Mouse (Mus musculus): Measurements from ENCODE around the gene Olfr1513.
"Not testable (repeated sequence)": the region's sequence is repeated elsewhere in the genome, so short reads cannot be mapped to it uniquely, and the experiment has no call there.

Gene Olfr1513

DNA sequence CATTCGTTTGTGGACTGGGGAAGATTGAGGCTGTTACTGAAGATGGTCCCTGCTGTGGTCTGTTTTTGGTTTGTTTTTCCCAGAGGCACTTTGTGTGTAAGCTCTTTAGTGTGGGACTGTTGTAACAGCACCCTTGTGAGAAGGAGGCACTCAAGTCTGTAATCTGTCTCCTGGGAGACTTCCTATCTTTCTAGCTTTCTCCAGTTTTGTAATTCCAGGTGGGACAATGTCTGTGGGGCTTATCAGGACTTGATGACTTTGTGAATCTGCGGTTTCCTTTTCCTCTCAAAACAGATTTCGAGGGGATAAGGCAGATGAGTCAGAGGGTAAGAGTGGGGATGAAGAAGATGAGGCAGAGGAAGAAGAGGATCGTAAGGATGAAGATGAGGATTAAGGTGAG, at the start of gene Olfr1513:
Olfr1513 (minus strand) TSS at position 101 of the 400 bp plus-strand sequence.
- DNase-seq (ENCODE audit: low read depth, low spot score), result no peak

DNA sequence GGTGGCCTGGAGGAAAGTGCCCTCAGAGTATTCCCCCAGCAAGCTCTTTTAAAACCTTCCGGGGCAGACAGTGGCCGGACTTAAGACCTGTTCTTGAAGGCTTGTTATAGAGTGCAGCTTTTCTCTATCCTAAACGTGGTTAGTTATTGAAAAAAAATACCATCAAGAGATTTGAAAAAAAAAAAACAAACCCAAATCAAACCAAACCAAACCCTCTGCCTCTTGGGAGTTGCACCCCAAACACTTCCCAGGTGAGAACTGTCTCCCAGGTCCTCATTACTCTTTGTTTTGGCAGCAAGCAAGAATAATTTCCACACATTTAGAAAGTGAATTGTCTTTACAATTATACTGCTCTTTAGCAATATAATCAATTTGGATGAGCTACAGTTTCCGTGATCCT, 41.1 kb upstream of the Olfr1513 start, which contains the start of gene Olfr1511:
Olfr1511 (minus strand) TSS at position 101 of the 400 bp plus-strand sequence.
- no peak for DNase-seq (ENCODE audit: low read depth, low spot score)

DNA sequence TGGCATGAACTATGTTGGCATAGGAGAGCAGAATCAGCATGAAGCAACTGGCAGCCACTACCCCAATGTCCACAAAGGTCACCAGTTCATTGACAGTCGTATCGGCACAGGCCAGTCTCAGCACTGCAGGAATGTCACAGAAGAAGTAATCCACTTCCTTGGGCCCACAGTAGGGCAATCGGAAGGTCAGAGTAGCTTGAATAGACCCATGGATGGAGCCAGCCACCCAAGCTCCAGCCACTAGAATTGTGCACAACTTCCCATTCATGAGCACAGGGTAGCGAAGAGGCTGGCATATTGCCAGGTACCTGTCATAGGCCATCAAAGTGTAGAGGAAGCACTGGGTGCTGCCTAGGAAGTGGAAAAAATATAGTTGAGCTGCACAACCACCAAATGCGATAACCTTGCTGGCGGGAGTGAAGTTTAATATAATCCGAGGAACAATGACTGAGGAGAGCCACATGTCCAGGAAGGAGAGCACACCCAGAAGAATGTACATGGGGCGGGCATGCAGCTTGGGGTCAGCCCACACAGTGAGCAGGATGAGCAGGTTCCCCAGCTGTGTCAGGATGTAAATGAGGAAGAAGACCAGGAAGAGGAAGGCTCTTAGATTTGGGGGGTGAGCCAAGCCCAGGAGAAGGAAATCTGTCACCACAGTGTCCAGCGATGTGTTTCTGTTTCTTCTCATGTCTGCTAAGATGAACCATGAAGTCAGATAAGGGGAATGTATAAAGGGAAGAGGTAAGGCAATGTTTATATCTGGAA, 34.1 kb upstream of the Olfr1513 start:
- DNase-seq (ENCODE audit: low read depth, low spot score), result not testable (repeated sequence)

DNA sequence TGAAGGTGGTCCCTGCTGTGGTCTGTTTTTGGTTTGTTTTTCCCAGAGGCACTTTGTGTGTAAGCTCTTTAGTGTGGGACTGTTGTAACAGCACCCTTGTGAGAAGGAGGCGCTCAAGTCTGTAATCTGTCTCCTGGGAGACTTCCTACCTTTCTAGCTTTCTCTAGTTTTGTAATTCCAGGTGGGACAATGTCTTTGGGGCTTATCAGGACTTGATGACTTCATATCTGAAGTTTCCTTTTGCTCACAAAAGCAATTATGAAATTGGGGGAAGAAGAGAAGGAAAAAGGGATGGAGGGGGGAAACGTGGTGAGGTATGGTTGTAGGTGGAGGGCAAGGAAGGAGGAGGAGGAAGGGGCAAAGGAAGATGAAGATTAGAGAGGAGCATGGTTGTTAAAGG, 22.9 kb upstream of the Olfr1513 start, which contains the start of gene Olfr1512:
Olfr1512 (minus strand) TSS at position 101 of the 400 bp plus-strand sequence.
- DNase-seq (ENCODE audit: low read depth, low spot score), result no peak

DNA sequence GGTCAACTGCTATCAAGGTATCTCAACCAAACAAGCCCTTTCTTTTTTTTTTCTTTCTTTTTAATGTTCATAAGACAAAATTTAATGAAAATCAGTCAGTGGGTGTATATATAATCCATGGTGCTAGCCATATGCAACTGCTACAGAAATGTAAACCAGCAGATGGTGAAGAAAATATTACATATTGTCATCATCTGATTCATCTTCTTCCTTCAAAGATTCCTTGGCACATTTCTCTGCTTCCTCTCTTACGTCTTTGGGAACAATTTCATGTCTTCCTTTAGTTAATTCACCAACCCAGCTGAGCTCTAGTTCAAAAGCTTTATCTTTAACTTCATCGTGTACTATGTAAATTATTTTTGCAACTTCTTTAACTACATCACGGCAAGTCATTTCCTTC, 12.5 kb upstream of the Olfr1513 start:
- no peak for DNase-seq (ENCODE audit: low read depth, low spot score)

DNA sequence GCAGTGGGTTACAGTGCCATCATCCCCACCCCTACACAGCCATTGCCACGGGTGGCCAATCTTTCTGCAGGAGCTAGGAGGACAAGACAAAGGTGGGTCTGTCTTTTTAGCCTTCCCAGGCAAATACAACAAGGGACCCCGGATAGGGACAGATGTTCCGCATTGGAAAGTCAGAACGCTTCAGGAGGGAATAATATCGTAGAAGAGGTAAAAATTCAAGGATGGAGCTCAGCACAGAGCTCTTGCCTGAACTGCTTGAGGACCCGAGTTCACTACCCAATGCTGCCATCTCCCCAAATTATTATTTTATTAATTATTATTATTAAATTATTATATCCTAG, 16.7 kb downstream of the Olfr1513 start:
- no peak for DNase-seq (ENCODE audit: low read depth, low spot score)

DNA sequence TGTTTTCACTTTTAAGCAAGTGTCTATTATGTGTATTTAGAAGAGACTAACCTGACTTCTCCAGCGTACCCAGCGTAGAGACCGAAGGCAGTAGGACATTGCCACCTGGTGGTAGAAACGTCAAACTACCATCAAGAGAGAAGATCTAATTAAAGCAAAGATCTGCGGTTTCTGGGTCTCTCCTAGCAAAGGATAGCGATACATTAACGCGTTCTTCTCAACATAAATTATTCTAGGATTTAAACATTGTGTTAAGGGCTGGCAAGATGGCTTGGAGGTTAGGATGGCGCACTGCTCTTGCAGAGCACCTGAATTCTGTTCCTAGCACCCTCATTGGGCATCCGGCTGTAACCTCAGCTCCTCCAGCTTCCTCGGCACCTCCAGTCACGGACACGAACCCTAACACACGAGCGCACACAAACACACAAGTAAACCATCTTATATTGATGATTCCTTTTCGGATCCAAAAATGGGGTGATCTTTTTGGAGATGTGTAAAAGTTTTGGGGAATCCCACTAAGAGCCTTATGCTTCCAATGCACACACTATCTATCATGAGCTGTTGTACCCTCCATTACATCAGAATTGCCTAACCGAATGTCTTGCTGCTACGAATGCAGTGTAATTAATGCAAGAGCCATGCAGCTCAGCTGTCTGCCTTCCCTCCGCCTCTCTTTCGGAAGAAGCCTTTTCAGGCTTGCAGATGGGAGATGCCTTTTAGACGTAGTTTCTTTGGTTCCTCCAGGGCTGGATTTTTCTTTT, 17.3 kb downstream of the Olfr1513 start:
- peak; percentile 82 for DNase-seq (ENCODE audit: low read depth, low spot score)

DNA sequence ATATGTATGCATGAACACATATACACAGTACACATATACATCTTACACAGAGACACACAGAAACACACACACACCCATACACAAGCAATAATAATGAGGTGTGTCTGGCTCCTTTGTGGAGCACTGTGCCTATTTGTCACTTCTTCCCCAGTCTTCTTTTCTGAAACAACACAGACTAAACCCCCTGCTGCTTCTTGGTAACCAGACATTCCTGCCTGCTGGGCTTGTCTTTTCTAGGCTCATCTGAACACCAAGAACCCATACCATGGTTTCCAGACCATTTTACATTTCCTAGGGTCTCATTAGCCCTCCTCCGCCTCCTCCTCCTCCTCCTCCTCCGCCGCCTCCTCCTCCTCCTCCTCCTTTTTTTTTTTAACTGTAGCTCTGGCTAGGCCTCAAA, 24.0 kb downstream of the Olfr1513 start:
- peak; percentile 84 for DNase-seq (ENCODE audit: low read depth, low spot score)

DNA sequence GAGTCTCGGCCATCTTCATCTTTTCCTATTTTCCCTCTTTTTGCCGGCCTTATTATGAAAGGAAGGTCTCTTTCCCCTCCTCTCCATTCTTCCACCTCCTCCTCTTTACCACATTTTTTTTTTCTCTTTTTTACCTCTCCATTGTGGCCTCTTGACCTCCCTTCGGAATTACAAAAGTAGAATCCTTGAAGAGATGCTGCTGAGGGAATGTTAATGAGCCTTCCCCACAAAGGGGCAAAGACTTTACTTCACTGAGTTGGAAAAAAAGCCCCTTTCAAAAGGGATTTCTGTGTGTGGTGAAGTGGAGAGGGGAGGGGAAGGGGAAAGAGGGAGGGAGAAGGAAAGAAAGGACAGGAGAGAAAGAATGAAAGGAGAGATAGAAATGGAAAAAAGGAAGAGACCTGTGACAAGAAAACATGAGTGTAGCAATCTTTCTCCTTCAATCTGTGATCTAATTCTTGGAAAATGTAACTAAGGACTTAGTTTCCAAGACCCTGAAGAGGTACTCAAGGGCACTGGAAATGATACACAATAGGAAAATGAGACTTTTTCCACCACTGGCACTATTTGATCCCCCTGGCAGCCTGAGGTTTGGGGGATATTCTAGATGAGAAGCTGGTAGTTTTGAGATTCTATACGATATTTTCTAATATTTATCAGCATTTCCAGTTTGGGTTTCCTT, 25.0 kb downstream of the Olfr1513 start:
- DNase-seq (ENCODE audit: low read depth, low spot score), result peak; percentile 57

DNA sequence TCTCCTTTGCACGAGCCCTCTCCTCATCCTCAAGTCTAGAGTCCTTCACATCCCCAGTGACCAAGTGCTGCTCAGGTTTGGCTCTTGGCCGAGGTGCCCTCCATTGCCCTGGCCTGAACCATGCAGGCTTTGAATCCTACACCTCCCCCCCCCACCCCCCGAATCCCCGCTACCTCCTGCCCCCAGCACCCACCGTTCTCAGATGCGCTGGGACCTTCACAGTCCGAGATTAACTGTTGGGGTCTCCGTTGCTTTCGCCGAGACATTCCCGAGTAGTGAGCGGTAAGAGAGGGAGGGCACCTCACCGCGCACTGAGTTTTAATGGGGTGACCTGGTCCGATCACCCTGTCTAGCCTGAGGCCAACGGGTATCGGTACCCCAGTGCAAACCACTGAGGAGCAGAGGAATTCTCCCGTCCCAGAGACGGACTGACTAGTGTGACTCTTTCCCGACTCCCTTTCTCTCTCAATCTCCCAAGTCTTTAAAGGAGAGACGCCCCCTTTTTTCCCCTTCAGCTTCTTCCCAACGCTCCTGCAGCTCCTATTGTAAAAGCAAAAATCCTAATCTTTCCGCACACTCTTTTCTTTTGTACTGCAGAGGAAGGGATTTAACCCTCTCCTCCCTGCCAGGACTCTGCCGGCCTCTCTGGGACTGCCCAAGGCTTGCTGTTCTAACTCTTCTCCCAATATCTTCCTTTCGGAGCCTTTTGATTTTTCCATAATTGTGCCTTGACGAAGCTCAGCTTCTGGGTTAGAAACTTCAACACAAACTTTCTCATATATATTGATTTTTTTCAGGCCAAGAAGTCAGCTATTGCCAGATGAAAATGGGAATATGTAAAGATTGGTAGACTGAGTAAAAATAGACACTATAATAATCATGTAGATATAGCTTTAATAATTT, 28.0 kb downstream of the Olfr1513 start, which contains the start of gene Sall2:
Sall2 (minus strand) TSS at position 853 of the 903 bp plus-strand sequence.
- peak; percentile 54 for DNase-seq (ENCODE audit: low read depth, low spot score)

DNA sequence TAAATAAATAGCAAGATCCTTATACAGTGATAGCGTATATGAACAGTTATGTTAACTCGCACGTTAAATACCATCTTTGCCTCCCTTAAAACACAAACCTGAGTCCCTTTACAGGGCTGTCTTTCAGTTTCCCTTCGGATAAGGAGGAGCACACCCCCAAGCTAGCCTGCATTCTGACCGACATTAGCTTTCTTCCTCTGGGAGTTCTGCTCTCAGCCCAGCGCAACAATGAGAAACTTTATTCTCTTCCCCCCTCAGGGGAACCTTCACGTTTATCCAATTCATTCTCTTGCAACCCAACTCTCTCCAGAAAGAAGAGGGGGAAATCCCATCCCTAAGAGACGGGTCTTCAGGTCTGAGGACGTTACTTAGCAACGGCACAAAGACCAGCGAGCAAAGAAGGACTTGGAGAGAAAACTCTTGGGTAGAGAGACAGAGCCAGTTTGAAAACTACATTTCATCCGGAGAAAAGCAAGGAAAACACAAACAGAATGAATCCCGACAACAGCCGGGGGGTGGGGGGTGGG, 28.8 kb downstream of the Olfr1513 start:
- DNase-seq (ENCODE audit: low read depth, low spot score), result peak; percentile 74

DNA sequence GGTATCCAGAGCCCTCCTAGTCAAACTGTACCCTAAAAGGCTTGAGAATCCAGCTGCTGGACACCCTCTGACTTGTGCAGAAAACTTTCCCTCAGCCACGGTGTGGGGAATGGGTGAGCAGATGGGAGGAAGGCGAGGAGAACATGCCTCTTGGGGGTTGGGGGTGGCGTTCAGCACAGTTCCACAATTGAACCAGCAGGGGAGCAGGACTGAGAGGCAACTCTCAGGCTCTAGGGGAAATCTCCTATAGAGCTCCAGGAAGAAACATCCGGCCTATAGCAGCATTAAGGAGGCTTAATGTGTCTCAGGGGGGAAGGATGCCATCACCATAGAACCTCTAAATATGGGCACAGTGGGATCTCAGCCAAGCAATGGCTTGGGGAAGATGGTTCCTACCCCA, 30.3 kb downstream of the Olfr1513 start:
- peak; percentile 83 for DNase-seq (ENCODE audit: low read depth, low spot score)

DNA sequence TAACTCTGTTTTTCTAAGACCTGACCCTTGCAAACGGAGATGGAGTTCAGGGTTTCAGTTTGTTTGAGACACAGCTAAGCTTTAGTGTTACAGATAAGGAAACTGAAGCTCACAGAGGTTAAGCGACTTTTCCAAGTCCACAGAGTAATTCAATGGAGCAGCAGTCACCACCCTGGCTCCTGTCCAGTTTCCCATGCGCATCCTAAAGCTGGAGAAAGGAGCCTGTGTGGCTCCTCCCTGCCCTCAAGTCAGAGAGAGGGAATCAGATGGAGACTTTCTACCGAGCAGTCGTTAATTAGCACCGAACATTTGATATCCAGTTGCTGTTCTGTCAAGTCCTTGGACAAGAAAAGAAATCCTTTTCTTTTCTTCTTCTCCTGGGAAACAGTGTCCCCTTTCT, 36.8 kb downstream of the Olfr1513 start:
- DNase-seq (ENCODE audit: low read depth, low spot score), result no peak

DNA sequence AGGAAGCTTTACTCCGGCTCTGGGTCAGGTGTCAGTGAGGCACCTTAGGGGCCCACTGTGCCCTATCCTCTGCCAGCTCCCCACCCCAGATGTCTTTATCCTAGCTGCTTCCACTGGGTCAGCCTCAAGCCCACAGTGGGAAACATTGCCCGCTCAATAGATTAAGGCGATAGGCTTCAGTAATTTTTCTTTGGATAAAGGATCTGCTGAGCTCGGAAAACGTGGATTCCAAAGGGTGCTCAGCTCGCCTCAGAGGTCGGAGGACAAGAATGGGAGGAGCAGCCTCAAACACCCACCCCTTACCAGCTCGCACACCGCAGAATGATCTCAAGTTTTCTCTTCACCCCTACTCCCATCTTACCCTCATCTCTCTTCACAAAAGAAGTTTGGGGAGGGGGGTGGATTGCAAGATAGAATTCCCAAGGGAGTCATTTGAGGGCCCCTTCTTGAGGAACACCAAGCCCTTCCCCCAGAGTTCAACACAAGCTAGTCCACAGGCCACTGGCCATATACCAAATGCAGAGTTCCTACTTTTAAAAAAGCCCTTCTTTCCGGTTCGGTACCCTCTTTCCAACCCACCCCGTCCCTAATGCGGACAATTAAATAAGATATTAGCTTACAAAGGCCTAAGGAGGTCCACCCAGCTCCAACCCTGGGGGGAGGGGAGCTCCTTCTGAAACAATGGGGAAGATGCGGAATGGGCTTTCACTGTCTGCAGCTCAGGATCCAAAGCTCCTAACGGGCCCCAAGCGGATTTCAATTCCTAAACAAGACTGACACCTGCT, 39.6 kb downstream of the Olfr1513 start:
- DNase-seq (ENCODE audit: low read depth, low spot score), result peak; percentile 69

DNA sequence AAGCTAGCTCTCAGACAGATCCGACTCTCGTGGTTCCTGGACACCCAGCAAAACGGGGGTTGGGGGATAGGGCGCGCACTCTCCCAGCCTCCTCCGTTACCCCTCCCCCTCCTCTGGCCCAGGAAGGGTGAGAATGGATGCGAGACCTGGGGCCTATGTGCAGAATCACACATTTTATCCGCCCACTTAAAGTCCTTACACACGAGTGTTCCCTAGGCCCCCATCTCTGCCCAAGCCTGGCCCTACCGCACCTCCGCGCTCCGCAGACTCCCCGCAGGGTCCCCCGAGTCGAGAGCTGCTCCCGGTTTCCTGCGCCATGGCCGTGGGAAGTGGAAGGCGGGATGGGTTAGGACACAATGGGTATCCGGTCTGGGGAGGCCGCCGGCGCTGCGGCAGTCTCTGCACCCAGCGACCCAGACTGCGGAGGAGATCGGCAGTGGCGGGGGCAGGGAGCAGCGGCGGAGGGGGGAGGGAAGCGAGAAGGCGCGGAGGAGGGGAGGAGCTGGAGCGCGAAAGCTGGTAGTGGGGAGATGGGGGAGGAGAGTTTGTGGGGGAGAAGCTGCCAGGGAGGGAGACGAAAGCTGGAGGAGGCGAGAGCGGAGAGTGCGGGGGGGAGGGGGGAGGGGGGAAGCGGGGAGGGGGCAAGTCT, 40.3 kb downstream of the Olfr1513 start:
- DNase-seq (ENCODE audit: low read depth, low spot score), result peak; percentile 83

DNA sequence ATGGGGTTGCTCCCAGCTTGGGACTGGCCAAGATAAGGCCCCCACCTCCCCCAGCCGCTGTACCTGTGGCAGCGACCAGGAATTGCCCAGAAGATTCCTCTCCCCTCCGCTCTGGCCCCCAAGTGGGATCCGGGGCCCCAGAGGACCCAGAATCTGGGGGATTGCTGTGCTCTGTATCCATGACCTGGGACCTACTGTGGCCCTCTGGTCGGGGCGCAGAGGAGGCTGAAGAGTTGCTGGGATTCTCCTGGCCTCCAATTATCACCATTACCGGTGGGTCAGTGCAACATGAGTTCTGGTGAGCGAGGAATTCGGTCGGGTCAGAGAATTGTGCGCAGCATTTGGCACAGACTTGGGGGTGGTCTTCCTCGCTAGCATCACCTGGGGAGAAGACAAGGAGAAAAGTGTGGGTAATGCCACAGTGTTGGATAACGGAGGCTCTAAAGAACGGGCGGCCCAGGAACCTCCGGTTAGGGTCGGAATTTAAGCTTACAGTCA, 40.9 kb downstream of the Olfr1513 start:
- no peak for DNase-seq (ENCODE audit: low read depth, low spot score)

DNA sequence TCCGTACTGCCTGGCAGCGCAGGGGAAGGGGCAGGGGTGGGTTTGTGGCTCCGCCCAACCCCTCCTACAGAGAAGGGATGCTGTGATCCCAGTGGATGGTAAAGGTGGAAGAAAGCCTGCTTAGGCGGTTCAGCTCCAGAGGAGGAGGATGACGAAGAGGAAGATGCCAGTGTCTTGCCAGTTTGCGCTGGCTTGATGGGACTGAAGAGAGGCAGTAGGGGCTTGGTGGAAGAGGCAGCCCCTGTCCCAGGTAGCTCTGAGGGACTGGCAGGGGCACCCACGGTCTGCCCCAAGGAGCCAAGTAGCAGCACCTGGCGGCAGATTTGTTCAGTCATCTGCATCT, 41.4 kb downstream of the Olfr1513 start:
- DNase-seq (ENCODE audit: low read depth, low spot score), result peak; percentile 33

DNA sequence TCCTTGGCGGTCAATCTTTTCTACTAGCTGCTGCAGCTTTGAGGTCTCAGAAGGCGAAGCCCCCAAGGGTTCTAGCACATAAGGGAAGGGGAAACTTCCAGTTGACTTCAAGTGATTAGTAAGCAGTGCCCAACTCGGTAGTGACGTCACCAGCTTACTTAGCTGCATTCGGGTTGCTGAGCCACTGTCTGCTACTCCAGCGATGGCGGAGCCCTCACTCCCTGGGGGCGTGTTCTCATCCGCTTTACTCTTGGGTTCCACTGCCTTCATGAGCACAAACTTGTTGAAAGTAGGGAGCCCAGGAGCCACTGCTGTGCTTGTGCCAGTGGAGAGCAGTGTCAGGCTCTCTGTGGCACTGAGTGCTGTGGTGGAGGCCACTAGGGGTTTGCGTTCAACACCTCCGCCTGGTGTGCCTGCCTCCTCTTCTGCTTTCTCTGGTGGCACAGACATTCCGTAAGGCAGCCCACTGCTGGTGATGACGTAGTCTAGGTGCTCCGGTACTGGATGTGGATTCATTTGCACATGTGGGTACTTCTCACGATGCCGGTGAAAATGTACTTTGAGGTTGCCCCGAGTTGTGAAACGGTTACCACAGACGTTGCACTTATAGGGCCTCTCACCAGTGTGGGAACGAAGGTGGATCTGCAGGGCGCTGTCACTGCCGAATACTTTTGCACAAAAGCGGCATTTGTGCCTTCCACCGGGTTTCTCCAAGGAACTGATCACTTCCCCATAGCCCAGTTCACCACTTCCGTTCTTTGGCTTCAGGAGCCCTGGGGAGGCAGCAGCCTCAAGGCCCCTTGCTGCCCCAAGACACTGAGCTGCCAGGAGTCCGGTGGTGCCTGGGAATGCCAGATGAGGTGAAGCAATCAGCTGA, 42.0 kb downstream of the Olfr1513 start:
- peak; percentile 60 for DNase-seq (ENCODE audit: low read depth, low spot score)

DNA sequence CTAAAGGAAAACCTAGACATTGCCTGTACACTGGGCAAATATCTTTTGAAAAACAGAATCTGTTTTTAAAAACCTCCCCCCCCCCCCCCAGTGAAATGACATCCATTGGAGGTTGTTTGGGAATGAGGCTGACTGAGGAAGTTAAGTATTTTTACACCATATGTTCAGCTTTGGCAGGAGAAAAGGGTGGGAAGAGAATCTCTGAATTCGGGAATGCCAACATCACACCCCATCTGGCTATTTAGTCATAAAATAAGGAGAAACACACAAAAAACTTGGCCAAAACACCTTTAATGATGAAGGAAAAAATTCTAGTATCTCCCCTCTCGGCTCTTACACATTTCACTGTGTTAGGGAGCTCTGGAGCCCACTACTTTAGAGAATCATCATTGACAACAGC, 45.3 kb downstream of the Olfr1513 start:
- DNase-seq (ENCODE audit: low read depth, low spot score), result no peak

Measured in R1 (cell line).